Mouse (Mus musculus): ENCODE results near the gene Dcst1. TPM values are rescaled to one million over a fixed set of nuclear protein-coding genes. Genes with fewer than 3 reads are reported as not detected.

Dcst1 gene
- polyA plus RNA-seq, 1 experiment from 2014 or later, result 0.55 TPM

- H3K4me2 ChIP-seq (ENCODE audit: low read length), result no peak overlapping the region
- no peak overlapping the region for H3K4me3 ChIP-seq (replicated peaks; ENCODE audit: low read depth, low read length)
- no peak for DNase-seq
- no peak overlapping the region for H3K9ac ChIP-seq (replicated peaks; ENCODE audit: low read length)
- H3K9me3 ChIP-seq (ENCODE audit: control insufficient read depth, low read length), result no peaks in the 10 kb centered on the region
- WGBS, result 84% methylated on average over 10 of the region's 10 CpGs
- peaks cover 21% of the 10 kb centered on the region; the same call in 1 of the 2 replicates for H3K36me3 ChIP-seq (ENCODE audit: control insufficient read depth, insufficient read depth, low read length)
- H3K27ac ChIP-seq (replicated peaks; ENCODE audit: low read depth, low read length), result no peak overlapping the region
- no peak for ATAC-seq (ENCODE audit: low FRiP score, low TSS enrichment)
- peaks cover 20% of the 10 kb centered on the region for H3K4me1 ChIP-seq (ENCODE audit: control insufficient read depth, insufficient read depth, low read length)
- H3K27me3 ChIP-seq (ENCODE audit: control insufficient read depth, insufficient read depth, low read length), result peaks cover 5% of the 10 kb centered on the region; the same call in 1 of the 2 replicates
Measured at GRCm38 (mm10) chr3:89346815-89347540, 18.1 kb downstream of the Dcst1 start.

- H3K4me3 ChIP-seq (replicated peaks; ENCODE audit: low read depth, low read length), result no peak overlapping the region
- no peak overlapping the region for H3K4me2 ChIP-seq (ENCODE audit: low read length)
- no peaks in the 10 kb centered on the region for H3K9me3 ChIP-seq (ENCODE audit: control insufficient read depth, low read length)
- H3K27ac ChIP-seq (replicated peaks; ENCODE audit: low read depth, low read length), result no peak overlapping the region
- no peak for ATAC-seq (ENCODE audit: low FRiP score, low TSS enrichment)
- H3K36me3 ChIP-seq (ENCODE audit: control insufficient read depth, insufficient read depth, low read length), result peaks cover 21% of the 10 kb centered on the region; the same call in 1 of the 2 replicates
- WGBS, result 87% methylated on average over 7 of the region's 7 CpGs
- H3K9ac ChIP-seq (replicated peaks; ENCODE audit: low read length), result no peak overlapping the region
- H3K4me1 ChIP-seq (ENCODE audit: control insufficient read depth, insufficient read depth, low read length), result peaks cover 18% of the 10 kb centered on the region; the same call in 1 of the 2 replicates
- H3K27me3 ChIP-seq (ENCODE audit: control insufficient read depth, insufficient read depth, low read length), result peaks cover 5% of the 10 kb centered on the region; the same call in 1 of the 2 replicates
- DNase-seq, result no peak
Measured at GRCm38 (mm10) chr3:89343279-89343678, 21.8 kb downstream of the Dcst1 start.

- H3K9ac ChIP-seq (replicated peaks; ENCODE audit: low read length), result no peak overlapping the region
- ATAC-seq (ENCODE audit: low FRiP score, low TSS enrichment) (no peak), DNase-seq (no peak)
- H3K9me3 ChIP-seq (ENCODE audit: control insufficient read depth, low read length), result no peaks in the 10 kb centered on the region
- 86% methylated on average over 4 of the region's 4 CpGs for WGBS
- no peak overlapping the region for H3K4me2 ChIP-seq (ENCODE audit: low read length)
- no peak overlapping the region for H3K27ac ChIP-seq (replicated peaks; ENCODE audit: low read depth, low read length)
- H3K36me3 ChIP-seq (ENCODE audit: control insufficient read depth, insufficient read depth, low read length), result peaks cover 21% of the 10 kb centered on the region; the same call in 1 of the 2 replicates
- H3K27me3 ChIP-seq (ENCODE audit: control insufficient read depth, insufficient read depth, low read length), result no peaks in the 10 kb centered on the region
- H3K4me1 ChIP-seq (ENCODE audit: control insufficient read depth, insufficient read depth, low read length), result peaks cover 18% of the 10 kb centered on the region; the same call in 1 of the 2 replicates
- no peak overlapping the region for H3K4me3 ChIP-seq (replicated peaks; ENCODE audit: low read depth, low read length)
Measured at GRCm38 (mm10) chr3:89341794-89342193, 23.3 kb downstream of the Dcst1 start.

GRCm38 (mm10) chr3:89340465-89340864 lies 24.6 kb downstream of the Dcst1 start:
- Histone ChIP-seq H3K9me3 (ENCODE audit: control insufficient read depth, low read length) (no peaks in the 10 kb centered on the region), H3K4me1 (ENCODE audit: control insufficient read depth, insufficient read depth, low read length) (peaks cover 23% of the 10 kb centered on the region), H3K4me3 (replicated peaks; ENCODE audit: low read depth, low read length) (peak overlapping the region; percentile 33), H3K4me2 (ENCODE audit: low read length) (peak overlapping the region; percentile 68), H3K36me3 (ENCODE audit: control insufficient read depth, insufficient read depth, low read length) (peaks cover 20% of the 10 kb centered on the region; the same call in 1 of the 2 replicates), H3K27ac (replicated peaks; ENCODE audit: low read depth, low read length) (no peak overlapping the region), H3K27me3 (ENCODE audit: control insufficient read depth, insufficient read depth, low read length) (no peaks in the 10 kb centered on the region), H3K9ac (replicated peaks; ENCODE audit: low read length) (peak overlapping the region; percentile 48; the same call in 1 of the 2 replicates)
- DNase-seq (peak; percentile 93), ATAC-seq (ENCODE audit: low FRiP score, low TSS enrichment) (peak; percentile 51; the same call in 1 of the 2 replicates)
- 2% methylated on average over 11 of the region's 11 CpGs for WGBS

- 31% methylated on average over 8 of the region's 8 CpGs for WGBS
- Histone ChIP-seq H3K27me3 (ENCODE audit: control insufficient read depth, insufficient read depth, low read length) (no peaks in the 10 kb centered on the region), H3K9ac (replicated peaks; ENCODE audit: low read length) (no peak overlapping the region; the same call in 1 of the 2 replicates), H3K4me3 (replicated peaks; ENCODE audit: low read depth, low read length) (no peak overlapping the region), H3K27ac (replicated peaks; ENCODE audit: low read depth, low read length) (no peak overlapping the region), H3K4me1 (ENCODE audit: control insufficient read depth, insufficient read depth, low read length) (peaks cover 23% of the 10 kb centered on the region), H3K4me2 (ENCODE audit: low read length) (peak overlapping the region; percentile 68; the same call in 1 of the 2 replicates), H3K36me3 (ENCODE audit: control insufficient read depth, insufficient read depth, low read length) (peaks cover 14% of the 10 kb centered on the region; the same call in 1 of the 2 replicates), H3K9me3 (ENCODE audit: control insufficient read depth, low read length) (no peaks in the 10 kb centered on the region)
- ATAC-seq (ENCODE audit: low FRiP score, low TSS enrichment) (no peak), DNase-seq (peak; percentile 77)
Measured at GRCm38 (mm10) chr3:89339416-89339815, 25.6 kb downstream of the Dcst1 start.

GRCm38 (mm10) chr3:89337721-89338578 lies 27.1 kb downstream of the Dcst1 start, which contains the start of gene Efna4:
TSS of gene Efna4 (minus strand) at chr3:89338028.
- Histone ChIP-seq H3K27ac (replicated peaks; ENCODE audit: low read depth, low read length) (peak within 1 kb of the TSS; percentile 71), H3K4me1 (ENCODE audit: control insufficient read depth, insufficient read depth, low read length) (peaks cover 26% of the 10 kb centered on the region), H3K4me2 (ENCODE audit: low read length) (peak within 1 kb of the TSS; percentile 89), H3K4me3 (replicated peaks; ENCODE audit: low read depth, low read length) (peak within 1 kb of the TSS; percentile 77), H3K27me3 (ENCODE audit: control insufficient read depth, insufficient read depth, low read length) (no peaks in the 10 kb centered on the region), H3K36me3 (ENCODE audit: control insufficient read depth, insufficient read depth, low read length) (peaks cover 1% of the 10 kb centered on the region; the same call in 1 of the 2 replicates), H3K9me3 (ENCODE audit: control insufficient read depth, low read length) (no peaks in the 10 kb centered on the region), H3K9ac (replicated peaks; ENCODE audit: low read length) (peak within 1 kb of the TSS; percentile 85)
- under 1% methylated on average over 44 of the region's 44 CpGs for WGBS
- ATAC-seq (ENCODE audit: low FRiP score, low TSS enrichment) (peak; percentile 74), DNase-seq (peak; percentile 82)

GRCm38 (mm10) chr3:89337062-89337720 lies 27.9 kb downstream of the Dcst1 start:
- peak; percentile 24 for ATAC-seq (ENCODE audit: low FRiP score, low TSS enrichment)
- whole genome bisulfite sequencing, result under 1% methylated on average over 21 of the region's 21 CpGs
- H3K4me3 ChIP-seq (replicated peaks; ENCODE audit: low read depth, low read length), result peak overlapping the region; percentile 77
- H3K27ac ChIP-seq (replicated peaks; ENCODE audit: low read depth, low read length), result peak overlapping the region; percentile 71
- no peaks in the 10 kb centered on the region for H3K36me3 ChIP-seq (ENCODE audit: control insufficient read depth, insufficient read depth, low read length)
- H3K4me2 ChIP-seq (ENCODE audit: low read length), result peak overlapping the region; percentile 89
- no peaks in the 10 kb centered on the region for H3K27me3 ChIP-seq (ENCODE audit: control insufficient read depth, insufficient read depth, low read length)
- peak; percentile 23 for DNase-seq
- H3K4me1 ChIP-seq (ENCODE audit: control insufficient read depth, insufficient read depth, low read length), result peaks cover 34% of the 10 kb centered on the region
- no peaks in the 10 kb centered on the region for H3K9me3 ChIP-seq (ENCODE audit: control insufficient read depth, low read length)
- H3K9ac ChIP-seq (replicated peaks; ENCODE audit: low read length), result peak overlapping the region; percentile 85

- Histone ChIP-seq H3K4me3 (replicated peaks; ENCODE audit: low read depth, low read length) (peak overlapping the region; percentile 77), H3K4me2 (ENCODE audit: low read length) (peak overlapping the region; percentile 89), H3K9ac (replicated peaks; ENCODE audit: low read length) (peak overlapping the region; percentile 85; the same call in 1 of the 2 replicates), H3K36me3 (ENCODE audit: control insufficient read depth, insufficient read depth, low read length) (no peaks in the 10 kb centered on the region), H3K4me1 (ENCODE audit: control insufficient read depth, insufficient read depth, low read length) (peaks cover 40% of the 10 kb centered on the region), H3K27me3 (ENCODE audit: control insufficient read depth, insufficient read depth, low read length) (no peaks in the 10 kb centered on the region), H3K27ac (replicated peaks; ENCODE audit: low read depth, low read length) (no peak overlapping the region), H3K9me3 (ENCODE audit: control insufficient read depth, low read length) (no peaks in the 10 kb centered on the region)
- WGBS, result 6% methylated on average over 6 of the region's 6 CpGs
- DNase-seq (peak; percentile 12), ATAC-seq (ENCODE audit: low FRiP score, low TSS enrichment) (no peak)
Measured at GRCm38 (mm10) chr3:89336529-89336928, 28.5 kb downstream of the Dcst1 start.

Data from midbrain, embryonic 14.5 days (tissue).